Mouse (Mus musculus): ENCODE data around the gene Rab11fip5. TPM values are rescaled to one million over a fixed set of nuclear protein-coding genes. Genes with fewer than 3 reads are reported as not detected.

Rab11fip5 gene
- polyA plus RNA-seq, 1 experiment from 2014 or later: 4.5 TPM

GRCm38 (mm10) chr6:85335352-85335751 lies 39.1 kb downstream of the Rab11fip5 start:
- no peak overlapping the region for H3K4me3 ChIP-seq (ENCODE audit: low read depth, low read length)
- H3K4me1 ChIP-seq (replicated peaks; ENCODE audit: control insufficient read depth, insufficient read depth, low read length): 0 out of 2 replicates have a peak, but pooled peaks cover 3% of the 10 kb centered on the region
- ATAC-seq (replicated peaks; ENCODE audit: low FRiP score) (no peak), DNase-seq (ENCODE audit: low spot score) (no peak)
- H3K27ac ChIP-seq (ENCODE audit: low read depth, low read length): no peak overlapping the region
- H3K27me3 ChIP-seq (ENCODE audit: control insufficient read depth, insufficient read depth, low read length): no peaks in the 10 kb centered on the region
- H3K36me3 ChIP-seq (ENCODE audit: control insufficient read depth, insufficient read depth, low read length): no peaks in the 10 kb centered on the region
- H3K4me2 ChIP-seq (ENCODE audit: low read depth, low read length, severe bottlenecking): no peak overlapping the region
- 54% methylated on average over 3 of the region's 3 CpGs for WGBS
- H3K9ac ChIP-seq (ENCODE audit: low read length): no peak overlapping the region
- H3K9me3 ChIP-seq (ENCODE audit: control insufficient read depth, low read length): no peaks in the 10 kb centered on the region

- Histone ChIP-seq H3K36me3 (ENCODE audit: control insufficient read depth, insufficient read depth, low read length) (no peaks in the 10 kb centered on the region), H3K4me3 (ENCODE audit: low read depth, low read length) (no peak overlapping the region), H3K27me3 (ENCODE audit: control insufficient read depth, insufficient read depth, low read length) (no peaks in the 10 kb centered on the region), H3K9ac (ENCODE audit: low read length) (no peak overlapping the region), H3K9me3 (ENCODE audit: control insufficient read depth, low read length) (no peaks in the 10 kb centered on the region), H3K27ac (ENCODE audit: low read depth, low read length) (no peak overlapping the region), H3K4me1 (replicated peaks; ENCODE audit: control insufficient read depth, insufficient read depth, low read length) (0 out of 2 replicates have a peak, but pooled peaks cover 3% of the 10 kb centered on the region), H3K4me2 (ENCODE audit: low read depth, low read length, severe bottlenecking) (no peak overlapping the region)
- ATAC-seq (replicated peaks; ENCODE audit: low FRiP score): no peak
- WGBS: 63% methylated on average over 5 of the region's 5 CpGs
- no peak for DNase-seq (ENCODE audit: low spot score)
These were observed 39.6 kb downstream of the Rab11fip5 start for GRCm38 (mm10) chr6:85334851-85335250.

- no peak for DNase-seq (ENCODE audit: low spot score)
- H3K27me3 ChIP-seq (ENCODE audit: control insufficient read depth, insufficient read depth, low read length): no peaks in the 10 kb centered on the region
- H3K36me3 ChIP-seq (ENCODE audit: control insufficient read depth, insufficient read depth, low read length): no peaks in the 10 kb centered on the region
- ATAC-seq (replicated peaks; ENCODE audit: low FRiP score): no peak
- H3K27ac ChIP-seq (ENCODE audit: low read depth, low read length): no peak overlapping the region
- H3K9ac ChIP-seq (ENCODE audit: low read length): no peak overlapping the region
- H3K4me1 ChIP-seq (replicated peaks; ENCODE audit: control insufficient read depth, insufficient read depth, low read length): 0 out of 2 replicates have a peak, but pooled peaks cover 3% of the 10 kb centered on the region
- H3K4me2 ChIP-seq (ENCODE audit: low read depth, low read length, severe bottlenecking): no peak overlapping the region
- H3K4me3 ChIP-seq (ENCODE audit: low read depth, low read length): no peak overlapping the region
- no peaks in the 10 kb centered on the region for H3K9me3 ChIP-seq (ENCODE audit: control insufficient read depth, low read length)
These were observed 40.2 kb downstream of the Rab11fip5 start for GRCm38 (mm10) chr6:85334251-85334650.

- 5% methylated on average over 13 of the region's 13 CpGs for WGBS
- H3K9ac ChIP-seq (ENCODE audit: low read length): peak overlapping the region; percentile 79
- H3K27ac ChIP-seq (ENCODE audit: low read depth, low read length): no peak overlapping the region
- H3K4me1 ChIP-seq (replicated peaks; ENCODE audit: control insufficient read depth, insufficient read depth, low read length): 0 out of 2 replicates have a peak, but pooled peaks cover 3% of the 10 kb centered on the region
- no peak for DNase-seq (ENCODE audit: low spot score)
- H3K4me3 ChIP-seq (ENCODE audit: low read depth, low read length): peak overlapping the region; percentile 58
- no peak for ATAC-seq (replicated peaks; ENCODE audit: low FRiP score)
- peak overlapping the region; percentile 78 for H3K4me2 ChIP-seq (ENCODE audit: low read depth, low read length, severe bottlenecking)
- no peaks in the 10 kb centered on the region for H3K27me3 ChIP-seq (ENCODE audit: control insufficient read depth, insufficient read depth, low read length)
- H3K9me3 ChIP-seq (ENCODE audit: control insufficient read depth, low read length): no peaks in the 10 kb centered on the region
- H3K36me3 ChIP-seq (ENCODE audit: control insufficient read depth, insufficient read depth, low read length): no peaks in the 10 kb centered on the region
These were observed 40.7 kb downstream of the Rab11fip5 start for GRCm38 (mm10) chr6:85333732-85334131.

GRCm38 (mm10) chr6:85333000-85333669 lies 41.3 kb downstream of the Rab11fip5 start, which contains the start of gene Sfxn5:
Gene Sfxn5 (minus strand): TSS chr6:85333422.
- no peaks in the 10 kb centered on the region for H3K9me3 ChIP-seq (ENCODE audit: control insufficient read depth, low read length)
- no peaks in the 10 kb centered on the region for H3K27me3 ChIP-seq (ENCODE audit: control insufficient read depth, insufficient read depth, low read length)
- H3K27ac ChIP-seq (ENCODE audit: low read depth, low read length): peak within 1 kb of the TSS; percentile 87
- under 1% methylated on average over 49 of the region's 49 CpGs for WGBS
- peak within 1 kb of the TSS; percentile 79 for H3K9ac ChIP-seq (ENCODE audit: low read length)
- peak within 1 kb of the TSS; percentile 78 for H3K4me2 ChIP-seq (ENCODE audit: low read depth, low read length, severe bottlenecking)
- H3K4me1 ChIP-seq (replicated peaks; ENCODE audit: control insufficient read depth, insufficient read depth, low read length): 0 out of 2 replicates have a peak, but pooled peaks cover 3% of the 10 kb centered on the region
- H3K36me3 ChIP-seq (ENCODE audit: control insufficient read depth, insufficient read depth, low read length): no peaks in the 10 kb centered on the region
- ATAC-seq (replicated peaks; ENCODE audit: low FRiP score): peak; percentile 98
- peak within 1 kb of the TSS; percentile 58 for H3K4me3 ChIP-seq (ENCODE audit: low read depth, low read length)
- DNase-seq (ENCODE audit: low spot score): peak; percentile 96

GRCm38 (mm10) chr6:85332351-85332999 lies 42.0 kb downstream of the Rab11fip5 start:
- Histone ChIP-seq H3K4me1 (replicated peaks; ENCODE audit: control insufficient read depth, insufficient read depth, low read length) (0 out of 2 replicates have a peak, but pooled peaks cover 3% of the 10 kb centered on the region), H3K4me2 (ENCODE audit: low read depth, low read length, severe bottlenecking) (peak overlapping the region; percentile 78), H3K9me3 (ENCODE audit: control insufficient read depth, low read length) (no peaks in the 10 kb centered on the region), H3K27ac (ENCODE audit: low read depth, low read length) (0 out of 2 replicates have a peak overlapping the region, but pooled peaks have one; percentile 87), H3K36me3 (ENCODE audit: control insufficient read depth, insufficient read depth, low read length) (no peaks in the 10 kb centered on the region), H3K27me3 (ENCODE audit: control insufficient read depth, insufficient read depth, low read length) (no peaks in the 10 kb centered on the region), H3K9ac (ENCODE audit: low read length) (peak overlapping the region; percentile 79), H3K4me3 (ENCODE audit: low read depth, low read length) (peak overlapping the region; percentile 58)
- no peak for DNase-seq (ENCODE audit: low spot score)
- under 1% methylated on average over 41 of the region's 41 CpGs for WGBS
- ATAC-seq (replicated peaks; ENCODE audit: low FRiP score): peak; percentile 50

- Histone ChIP-seq H3K4me2 (ENCODE audit: low read depth, low read length, severe bottlenecking) (peak overlapping the region; percentile 78), H3K27me3 (ENCODE audit: control insufficient read depth, insufficient read depth, low read length) (no peaks in the 10 kb centered on the region), H3K4me3 (ENCODE audit: low read depth, low read length) (peak overlapping the region; percentile 58), H3K27ac (ENCODE audit: low read depth, low read length) (no peak overlapping the region), H3K9me3 (ENCODE audit: control insufficient read depth, low read length) (no peaks in the 10 kb centered on the region), H3K4me1 (replicated peaks; ENCODE audit: control insufficient read depth, insufficient read depth, low read length) (0 out of 2 replicates have a peak, but pooled peaks cover 3% of the 10 kb centered on the region), H3K36me3 (ENCODE audit: control insufficient read depth, insufficient read depth, low read length) (no peaks in the 10 kb centered on the region), H3K9ac (ENCODE audit: low read length) (peak overlapping the region; percentile 79)
- WGBS: 16% methylated on average over 8 of the region's 8 CpGs
- ATAC-seq (replicated peaks; ENCODE audit: low FRiP score): no peak
- no peak for DNase-seq (ENCODE audit: low spot score)
These were observed 42.7 kb downstream of the Rab11fip5 start for GRCm38 (mm10) chr6:85331736-85332135.

GRCm38 (mm10) chr6:85331221-85331735 lies 43.2 kb downstream of the Rab11fip5 start:
- H3K9ac ChIP-seq (ENCODE audit: low read length): no peak overlapping the region
- H3K27ac ChIP-seq (ENCODE audit: low read depth, low read length): no peak overlapping the region
- 54% methylated on average over 6 of the region's 6 CpGs for WGBS
- H3K4me1 ChIP-seq (replicated peaks; ENCODE audit: control insufficient read depth, insufficient read depth, low read length): 0 out of 2 replicates have a peak, but pooled peaks cover 3% of the 10 kb centered on the region
- no peaks in the 10 kb centered on the region for H3K27me3 ChIP-seq (ENCODE audit: control insufficient read depth, insufficient read depth, low read length)
- no peak for DNase-seq (ENCODE audit: low spot score)
- H3K4me3 ChIP-seq (ENCODE audit: low read depth, low read length): no peak overlapping the region
- H3K9me3 ChIP-seq (ENCODE audit: control insufficient read depth, low read length): no peaks in the 10 kb centered on the region
- H3K36me3 ChIP-seq (ENCODE audit: control insufficient read depth, insufficient read depth, low read length): no peaks in the 10 kb centered on the region
- H3K4me2 ChIP-seq (ENCODE audit: low read depth, low read length, severe bottlenecking): no peak overlapping the region
- no peak for ATAC-seq (replicated peaks; ENCODE audit: low FRiP score)

Measured in forebrain, embryonic 11.5 days (tissue).